Mouse (Mus musculus) E14TG2a.4 (cell line): ENCODE data around the gene Cadm1.

Source experiments
- CTCF ChIP-seq: conservative IDR thresholded peaks from 2 replicates; pipeline ENCODE4 v1.5.1; 2014; ENCODE audit warnings: low read length
- NANOG ChIP-seq: IDR thresholded peaks from 2 replicates; pipeline ENCODE4 v1.6.1; 2014; ENCODE audit warnings: borderline replicate concordance, low read length, mixed read lengths

DNA sequence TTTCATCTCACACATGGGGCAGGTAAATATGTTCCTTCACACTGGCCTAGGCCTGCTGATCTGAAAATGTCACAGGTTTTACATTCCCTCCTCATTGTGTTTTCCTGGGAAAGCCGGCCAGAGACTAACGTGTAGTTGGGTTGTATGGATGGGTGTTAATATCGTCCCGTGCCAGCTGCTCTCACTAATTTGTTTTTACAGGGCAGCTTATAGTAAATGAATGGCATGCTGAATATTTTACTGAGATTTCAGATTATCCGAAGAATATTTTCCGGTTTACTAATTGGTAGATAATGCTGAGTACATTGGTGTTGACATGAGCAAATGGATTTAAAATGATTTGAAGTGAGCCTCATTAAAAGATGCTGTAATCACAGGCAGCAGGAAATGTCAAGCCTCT, 37.9 kb downstream of the Cadm1 start:
- TF ChIP-seq CTCF = no peak
- no peak for TF ChIP-seq NANOG
